Mouse (Mus musculus): ENCODE measurements around the gene Cdkn1b. TPM values are rescaled to one million over a fixed set of nuclear protein-coding genes. Genes with fewer than 3 reads are reported as not detected.

The Cdkn1b gene
- polyA plus RNA-seq, 1 experiment from 2014 or later: 9.4 TPM

- Histone ChIP-seq H3K4me1 (replicated peaks; ENCODE audit: control insufficient read depth, insufficient read depth, low read length) (peaks cover 8% of the 10 kb centered on the region), H3K9me3 (ENCODE audit: control insufficient read depth, low read length) (no peaks in the 10 kb centered on the region), H3K9ac (ENCODE audit: low read depth, low read length) (peak overlapping the region; percentile 94), H3K4me3 (ENCODE audit: low read depth, low read length) (peak overlapping the region; percentile 73), H3K4me2 (peak overlapping the region; percentile 89), H3K36me3 (ENCODE audit: control insufficient read depth, insufficient read depth, low read length) (no peaks in the 10 kb centered on the region; the same call in 1 of the 2 replicates), H3K27ac (ENCODE audit: low read depth, low read length) (0 out of 2 replicates have a peak overlapping the region, but pooled peaks have one; percentile 100), H3K27me3 (replicated peaks; ENCODE audit: control insufficient read depth, insufficient read depth, low read length) (no peaks in the 10 kb centered on the region)
- DNase-seq (ENCODE audit: low spot score) (no peak), ATAC-seq (replicated peaks; ENCODE audit: low FRiP score) (no peak; the same call in 1 of the 2 replicates)
- 46% methylated on average over 15 of the region's 15 CpGs for WGBS
These were observed 23.4 kb upstream of the Cdkn1b start for GRCm38 (mm10) chr6:134896570-134897436.

GRCm38 (mm10) chr6:134897443-134898094 is 22.6 kb upstream of the Cdkn1b start:
- ATAC-seq (replicated peaks; ENCODE audit: low FRiP score): peak; percentile 90
- peak; percentile 99 for DNase-seq (ENCODE audit: low spot score)
- Histone ChIP-seq H3K9me3 (ENCODE audit: control insufficient read depth, low read length) (no peaks in the 10 kb centered on the region), H3K4me1 (replicated peaks; ENCODE audit: control insufficient read depth, insufficient read depth, low read length) (peaks cover 8% of the 10 kb centered on the region), H3K4me2 (peak overlapping the region; percentile 89), H3K4me3 (ENCODE audit: low read depth, low read length) (peak overlapping the region; percentile 73), H3K36me3 (ENCODE audit: control insufficient read depth, insufficient read depth, low read length) (no peaks in the 10 kb centered on the region; the same call in 1 of the 2 replicates), H3K27ac (ENCODE audit: low read depth, low read length) (peak overlapping the region; percentile 100), H3K9ac (ENCODE audit: low read depth, low read length) (peak overlapping the region; percentile 94), H3K27me3 (replicated peaks; ENCODE audit: control insufficient read depth, insufficient read depth, low read length) (no peaks in the 10 kb centered on the region)
- under 1% methylated on average over 38 of the region's 38 CpGs for WGBS

GRCm38 (mm10) chr6:134898095-134898965 is 21.9 kb upstream of the Cdkn1b start, which contains the start of gene Gpr19:
Gene Gpr19 (minus strand): TSS chr6:134898578.
- Histone ChIP-seq H3K27ac (ENCODE audit: low read depth, low read length) (peak within 1 kb of the TSS; percentile 100), H3K4me2 (peak within 1 kb of the TSS; percentile 89), H3K27me3 (replicated peaks; ENCODE audit: control insufficient read depth, insufficient read depth, low read length) (no peaks in the 10 kb centered on the region), H3K9ac (ENCODE audit: low read depth, low read length) (peak within 1 kb of the TSS; percentile 94), H3K36me3 (ENCODE audit: control insufficient read depth, insufficient read depth, low read length) (no peaks in the 10 kb centered on the region; the same call in 1 of the 2 replicates), H3K4me3 (ENCODE audit: low read depth, low read length) (peak within 1 kb of the TSS; percentile 73), H3K4me1 (replicated peaks; ENCODE audit: control insufficient read depth, insufficient read depth, low read length) (peaks cover 8% of the 10 kb centered on the region), H3K9me3 (ENCODE audit: control insufficient read depth, low read length) (no peaks in the 10 kb centered on the region)
- ATAC-seq (replicated peaks; ENCODE audit: low FRiP score) (peak; percentile 87), DNase-seq (ENCODE audit: low spot score) (peak; percentile 86)
- WGBS: under 1% methylated on average over 51 of the region's 51 CpGs

GRCm38 (mm10) chr6:134903368-134903767 is 16.8 kb upstream of the Cdkn1b start:
- Histone ChIP-seq H3K27ac (ENCODE audit: low read depth, low read length) (no peak overlapping the region), H3K9ac (ENCODE audit: low read depth, low read length) (no peak overlapping the region), H3K4me1 (replicated peaks; ENCODE audit: control insufficient read depth, insufficient read depth, low read length) (no peaks in the 10 kb centered on the region), H3K4me3 (ENCODE audit: low read depth, low read length) (no peak overlapping the region), H3K9me3 (ENCODE audit: control insufficient read depth, low read length) (no peaks in the 10 kb centered on the region), H3K36me3 (ENCODE audit: control insufficient read depth, insufficient read depth, low read length) (no peaks in the 10 kb centered on the region), H3K27me3 (replicated peaks; ENCODE audit: control insufficient read depth, insufficient read depth, low read length) (no peaks in the 10 kb centered on the region), H3K4me2 (no peak overlapping the region)
- ATAC-seq (replicated peaks; ENCODE audit: low FRiP score): no peak
- DNase-seq (ENCODE audit: low spot score): no peak
- 82% methylated on average over 3 of the region's 4 CpGs for WGBS

GRCm38 (mm10) chr6:134903891-134904884 is 16.0 kb upstream of the Cdkn1b start:
- no peak for DNase-seq (ENCODE audit: low spot score)
- H3K4me3 ChIP-seq (ENCODE audit: low read depth, low read length): no peak overlapping the region
- H3K36me3 ChIP-seq (ENCODE audit: control insufficient read depth, insufficient read depth, low read length): no peaks in the 10 kb centered on the region
- H3K9me3 ChIP-seq (ENCODE audit: control insufficient read depth, low read length): no peaks in the 10 kb centered on the region
- 82% methylated on average over 10 of the region's 10 CpGs for WGBS
- H3K27ac ChIP-seq (ENCODE audit: low read depth, low read length): no peak overlapping the region; the same call in 1 of the 2 replicates
- peak; percentile 42; the same call in 1 of the 2 replicates for ATAC-seq (replicated peaks; ENCODE audit: low FRiP score)
- no peaks in the 10 kb centered on the region for H3K4me1 ChIP-seq (replicated peaks; ENCODE audit: control insufficient read depth, insufficient read depth, low read length)
- H3K4me2 ChIP-seq: no peak overlapping the region
- no peak overlapping the region for H3K9ac ChIP-seq (ENCODE audit: low read depth, low read length)
- H3K27me3 ChIP-seq (replicated peaks; ENCODE audit: control insufficient read depth, insufficient read depth, low read length): no peaks in the 10 kb centered on the region

GRCm38 (mm10) chr6:134905811-134906210 is 14.4 kb upstream of the Cdkn1b start:
- no peaks in the 10 kb centered on the region for H3K9me3 ChIP-seq (ENCODE audit: control insufficient read depth, low read length)
- no peaks in the 10 kb centered on the region for H3K36me3 ChIP-seq (ENCODE audit: control insufficient read depth, insufficient read depth, low read length)
- H3K27me3 ChIP-seq (replicated peaks; ENCODE audit: control insufficient read depth, insufficient read depth, low read length): no peaks in the 10 kb centered on the region
- no peak overlapping the region for H3K4me3 ChIP-seq (ENCODE audit: low read depth, low read length)
- DNase-seq (ENCODE audit: low spot score) (no peak), ATAC-seq (replicated peaks; ENCODE audit: low FRiP score) (no peak)
- H3K9ac ChIP-seq (ENCODE audit: low read depth, low read length): no peak overlapping the region
- H3K4me1 ChIP-seq (replicated peaks; ENCODE audit: control insufficient read depth, insufficient read depth, low read length): no peaks in the 10 kb centered on the region
- no peak overlapping the region for H3K27ac ChIP-seq (ENCODE audit: low read depth, low read length)
- 89% methylated on average over 1 of the region's 1 CpGs for WGBS
- no peak overlapping the region for H3K4me2 ChIP-seq

- ATAC-seq (replicated peaks; ENCODE audit: low FRiP score) (no peak), DNase-seq (ENCODE audit: low spot score) (no peak)
- H3K27ac ChIP-seq (ENCODE audit: low read depth, low read length): no peak overlapping the region
- no peak overlapping the region for H3K4me2 ChIP-seq
- H3K9me3 ChIP-seq (ENCODE audit: control insufficient read depth, low read length): no peaks in the 10 kb centered on the region
- no peak overlapping the region for H3K9ac ChIP-seq (ENCODE audit: low read depth, low read length)
- H3K27me3 ChIP-seq (replicated peaks; ENCODE audit: control insufficient read depth, insufficient read depth, low read length): no peaks in the 10 kb centered on the region
- no peak overlapping the region for H3K4me3 ChIP-seq (ENCODE audit: low read depth, low read length)
- H3K36me3 ChIP-seq (ENCODE audit: control insufficient read depth, insufficient read depth, low read length): no peaks in the 10 kb centered on the region
- WGBS: 83% methylated on average over 5 of the region's 5 CpGs
- peaks cover 5% of the 10 kb centered on the region; the same call in 1 of the 2 replicates for H3K4me1 ChIP-seq (replicated peaks; ENCODE audit: control insufficient read depth, insufficient read depth, low read length)
These were observed 5.7 kb upstream of the Cdkn1b start for GRCm38 (mm10) chr6:134914523-134914922.
